Mouse (Mus musculus) erythroblast, embryonic 14.5 days (primary cell): Measurements from ENCODE around the gene Specc1. TPM values are rescaled to one million over a fixed set of nuclear protein-coding genes. Genes with fewer than 3 reads are reported as not detected.

Experiments
- H3K27me3 ChIP-seq: 2 replicates; pipeline ENCODE4 v1.6.1; 2012; ENCODE audit warnings: inconsistent platforms; ENCODE audit not compliant: control insufficient read depth
- H3K36me3 ChIP-seq: 2 replicates; pipeline ENCODE4 v1.6.1; 2012; ENCODE audit warnings: mild to moderate bottlenecking, inconsistent platforms; ENCODE audit not compliant: control insufficient read depth
- H3K4me1 ChIP-seq: 2 replicates; pipeline ENCODE4 v1.6.1; 2012; ENCODE audit warnings: inconsistent platforms; ENCODE audit not compliant: control insufficient read depth
- H3K4me3 ChIP-seq: replicated peaks from 2 replicates; pipeline ENCODE3; 2012; ENCODE audit warnings: moderate library complexity, mild to moderate bottlenecking, inconsistent platforms
- H3K9me3 ChIP-seq: 2 replicates; pipeline ENCODE4 v1.6.1; 2012; ENCODE audit warnings: low read length, inconsistent platforms, mixed read lengths; ENCODE audit not compliant: control insufficient read depth
- GATA1 ChIP-seq: IDR thresholded peaks from 2 replicates; pipeline ENCODE4 v1.6.1; 2012; ENCODE audit warnings: low read length, inconsistent platforms, mixed read lengths
- TAL1 ChIP-seq: IDR thresholded peaks from 3 replicates; pipeline ENCODE4 v1.6.1; 2012; ENCODE audit warnings: low read length, inconsistent platforms, mixed read lengths
- polyA plus RNA-seq: library from polyadenylated mRNA; stranded (reverse); fragments of >175 nt; gene quantifications from 2 replicates; pipeline ENCODE4 v1.2.3, GENCODE M21; 2012

Specc1 gene
- polyA plus RNA-seq, 1 experiment = 15.5 TPM

DNA sequence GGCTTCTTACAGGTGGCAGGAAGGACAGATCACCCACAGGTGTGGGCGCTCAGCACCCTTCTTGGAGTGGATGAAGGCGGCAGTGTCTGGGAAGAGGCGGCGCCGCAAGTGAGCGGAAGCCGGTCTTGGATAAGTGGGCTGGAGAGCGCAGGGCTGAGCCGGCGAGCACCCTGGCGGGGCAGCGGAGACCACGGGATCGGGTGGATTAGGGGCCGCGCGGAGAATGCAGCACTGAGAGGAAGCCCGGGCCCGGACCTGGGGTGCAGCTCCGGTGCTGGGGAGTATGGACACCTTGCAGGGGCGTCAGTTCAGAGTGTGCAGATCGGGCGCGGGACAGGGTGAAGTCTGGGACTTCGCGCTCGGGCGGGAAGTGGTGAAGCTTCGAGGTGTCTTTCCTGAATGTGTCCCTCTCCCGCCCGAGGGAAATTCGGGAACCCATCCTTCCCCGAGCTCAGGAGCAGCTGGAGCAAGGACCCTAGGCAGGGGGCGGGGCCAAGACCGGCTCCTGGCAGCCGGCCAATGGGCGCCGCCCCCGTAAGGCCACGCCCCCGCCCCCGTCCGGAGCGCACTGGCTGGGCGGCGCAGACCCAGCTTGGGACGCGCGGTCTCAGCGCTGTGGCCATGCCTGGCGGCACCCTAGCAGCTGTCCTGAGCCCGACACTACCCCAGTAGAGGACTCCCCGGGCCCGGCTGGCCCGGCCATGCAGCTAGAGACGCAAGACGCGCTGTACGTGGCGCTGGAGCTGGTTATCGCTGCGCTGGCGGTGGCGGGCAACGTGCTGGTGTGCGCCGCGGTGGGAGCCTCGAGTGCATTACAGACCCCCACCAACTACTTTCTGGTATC, 292.1 kb downstream of the Specc1 start, which contains the start of gene Adora2b:
Gene Adora2b, plus strand, starts transcription at position 584 of the 844 bp plus-strand sequence.
- TF ChIP-seq TAL1 = no peak
- peaks cover 70% of the 10 kb centered on the region for H3K27me3 ChIP-seq
- peak within 1 kb of the TSS; percentile 61 for H3K4me3 ChIP-seq
- H3K36me3 ChIP-seq = no peaks in the 10 kb centered on the region
- peaks cover 10% of the 10 kb centered on the region for H3K9me3 ChIP-seq
- H3K4me1 ChIP-seq = peaks cover 17% of the 10 kb centered on the region

DNA sequence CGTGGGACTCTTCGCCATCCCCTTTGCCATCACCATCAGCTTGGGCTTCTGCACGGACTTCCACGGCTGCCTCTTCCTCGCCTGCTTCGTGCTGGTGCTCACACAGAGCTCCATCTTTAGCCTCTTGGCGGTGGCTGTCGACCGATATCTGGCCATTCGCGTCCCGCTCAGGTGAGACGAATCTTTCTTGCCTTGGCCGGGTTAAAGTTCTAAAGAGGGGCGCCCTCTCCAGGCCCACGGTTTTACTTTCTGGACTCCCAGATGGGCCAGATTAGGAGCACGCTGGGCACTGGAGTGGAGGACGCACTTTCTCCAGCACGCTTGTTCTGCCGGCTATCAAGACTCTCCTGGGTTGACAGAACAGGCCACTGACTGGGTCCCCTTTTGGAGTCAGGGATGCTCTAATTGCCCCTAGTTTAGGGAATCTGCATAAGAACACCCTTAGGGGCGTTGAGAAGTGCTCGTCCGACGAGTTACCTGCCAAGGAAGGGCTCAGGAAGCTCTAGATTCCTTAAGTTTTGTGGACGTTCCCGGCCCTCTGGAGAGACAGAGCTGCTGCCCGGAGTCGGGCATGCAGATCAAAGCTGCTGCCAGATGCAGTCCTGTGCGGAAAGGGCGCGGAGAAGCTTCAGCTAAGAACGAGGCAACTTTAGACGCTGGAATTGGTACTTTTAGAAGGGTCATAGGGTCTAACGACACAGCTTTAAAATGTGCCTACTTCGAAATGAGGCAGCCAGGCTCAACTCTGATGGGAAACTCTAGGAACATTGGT, 292.9 kb downstream of the Specc1 start:
- Histone ChIP-seq H3K4me1 (peaks cover 17% of the 10 kb centered on the region), H3K36me3 (no peaks in the 10 kb centered on the region)

DNA sequence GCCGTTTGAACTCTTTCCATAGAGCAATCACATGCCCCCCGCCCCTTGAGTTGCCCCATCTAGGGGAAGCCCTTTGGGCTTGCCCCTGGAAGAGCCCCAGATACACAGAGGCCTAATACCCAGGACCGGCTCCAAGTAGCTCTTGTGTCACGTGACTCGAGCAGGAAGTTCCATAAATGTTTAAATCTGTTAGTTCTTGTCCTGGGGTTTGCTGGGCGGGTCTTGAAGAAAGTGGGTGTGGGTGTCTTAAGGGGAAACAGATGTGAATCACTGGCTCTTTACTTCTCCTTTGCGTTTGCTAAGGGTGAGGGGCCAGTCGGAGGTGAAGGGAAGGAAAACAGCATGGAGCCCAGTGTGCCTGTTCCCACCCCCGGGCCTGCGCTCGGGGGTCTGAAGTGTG, 294.5 kb downstream of the Specc1 start:
- Histone ChIP-seq H3K36me3 (no peaks in the 10 kb centered on the region), H3K27me3 (peaks cover 66% of the 10 kb centered on the region), H3K9me3 (peaks cover 4% of the 10 kb centered on the region; the same call in 1 of the 2 replicates), H3K4me1 (peaks cover 17% of the 10 kb centered on the region), H3K4me3 (no peak overlapping the region)
- TF ChIP-seq TAL1 (no peak), GATA1 (no peak)

More for the DNA sequence above, 292.9 kb downstream of the Specc1 start:
- peaks cover 70% of the 10 kb centered on the region for H3K27me3 ChIP-seq
- H3K4me3 ChIP-seq = peak overlapping the region; percentile 61
- peaks cover 10% of the 10 kb centered on the region for H3K9me3 ChIP-seq
- TF ChIP-seq GATA1 = no peak
- no peak for TF ChIP-seq TAL1

DNA sequence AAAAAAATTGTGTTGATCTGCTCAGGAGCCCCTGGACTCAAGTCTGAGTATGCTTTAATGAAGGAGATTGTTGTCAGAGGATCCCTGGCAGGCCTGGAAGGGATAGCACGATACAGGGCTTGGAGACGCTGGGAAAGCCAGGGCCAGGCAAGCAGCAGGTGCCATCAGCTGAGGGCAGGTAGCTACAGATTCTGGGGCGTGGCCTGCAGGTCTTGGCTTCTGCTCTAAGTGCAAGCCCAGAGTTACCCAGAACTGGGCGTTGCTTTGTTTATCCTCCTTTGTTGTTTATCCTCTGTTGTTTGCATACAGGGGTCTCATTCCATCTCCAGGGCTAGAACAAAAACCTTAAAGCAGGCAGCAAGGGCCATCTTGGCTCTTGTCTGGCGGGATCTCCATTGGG, 296.8 kb downstream of the Specc1 start:
- H3K4me3 ChIP-seq = no peak overlapping the region
- H3K36me3 ChIP-seq = no peaks in the 10 kb centered on the region
- TF ChIP-seq TAL1 (no peak), GATA1 (no peak)
- peaks cover 49% of the 10 kb centered on the region for H3K27me3 ChIP-seq
- no peaks in the 10 kb centered on the region; the same call in 1 of the 2 replicates for H3K9me3 ChIP-seq
- H3K4me1 ChIP-seq = peaks cover 14% of the 10 kb centered on the region

DNA sequence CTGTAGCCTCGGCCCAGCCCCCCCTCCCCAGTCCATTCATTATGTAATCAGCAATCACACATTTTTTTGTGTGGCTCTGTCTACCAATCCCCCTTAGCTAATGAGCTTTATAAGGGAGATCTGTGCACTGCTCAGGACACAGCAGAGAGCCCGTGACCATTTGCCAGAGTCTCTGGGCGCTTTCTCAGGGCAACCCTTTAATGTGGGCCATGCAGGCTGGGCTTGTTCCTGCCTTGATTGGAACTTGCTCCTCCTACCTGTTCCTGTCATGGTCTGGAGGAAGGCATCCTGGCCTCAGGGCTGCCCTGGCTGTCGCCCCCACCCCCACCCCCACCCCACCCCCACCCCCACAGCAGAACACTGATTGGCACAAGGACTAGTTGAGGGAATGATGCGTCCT, 302.7 kb downstream of the Specc1 start:
- H3K4me3 ChIP-seq = no peak overlapping the region
- H3K27me3 ChIP-seq = peaks cover 12% of the 10 kb centered on the region
- TF ChIP-seq TAL1 = no peak
- no peak for TF ChIP-seq GATA1
- no peaks in the 10 kb centered on the region for H3K4me1 ChIP-seq
- no peaks in the 10 kb centered on the region for H3K9me3 ChIP-seq
- H3K36me3 ChIP-seq = no peaks in the 10 kb centered on the region

DNA sequence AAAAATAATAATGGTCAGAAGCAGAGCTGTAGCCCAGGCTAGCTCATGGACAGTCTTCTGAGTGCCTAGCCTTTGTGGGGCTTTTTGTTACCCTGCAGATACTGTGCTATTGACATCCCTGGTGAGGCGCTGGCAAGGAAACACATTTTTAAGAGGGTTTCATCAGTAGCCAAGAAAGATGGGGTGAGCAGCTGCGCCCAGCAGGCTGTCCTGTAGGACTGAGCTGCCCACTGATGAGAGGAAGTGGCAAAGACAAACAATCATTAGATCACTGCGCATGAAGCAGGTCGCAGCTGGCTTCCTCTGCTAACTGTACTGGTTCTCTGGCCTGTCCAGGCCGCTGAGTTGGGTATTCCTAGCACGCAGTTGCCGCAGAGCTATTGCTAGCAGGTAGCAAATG, 307.0 kb downstream of the Specc1 start:
- no peaks in the 10 kb centered on the region for H3K9me3 ChIP-seq
- H3K4me3 ChIP-seq = no peak overlapping the region
- H3K36me3 ChIP-seq = no peaks in the 10 kb centered on the region; the same call in none of the 2 replicates
- no peak for TF ChIP-seq TAL1
- TF ChIP-seq GATA1 = no peak
- H3K27me3 ChIP-seq = peaks cover 12% of the 10 kb centered on the region
- H3K4me1 ChIP-seq = no peaks in the 10 kb centered on the region

DNA sequence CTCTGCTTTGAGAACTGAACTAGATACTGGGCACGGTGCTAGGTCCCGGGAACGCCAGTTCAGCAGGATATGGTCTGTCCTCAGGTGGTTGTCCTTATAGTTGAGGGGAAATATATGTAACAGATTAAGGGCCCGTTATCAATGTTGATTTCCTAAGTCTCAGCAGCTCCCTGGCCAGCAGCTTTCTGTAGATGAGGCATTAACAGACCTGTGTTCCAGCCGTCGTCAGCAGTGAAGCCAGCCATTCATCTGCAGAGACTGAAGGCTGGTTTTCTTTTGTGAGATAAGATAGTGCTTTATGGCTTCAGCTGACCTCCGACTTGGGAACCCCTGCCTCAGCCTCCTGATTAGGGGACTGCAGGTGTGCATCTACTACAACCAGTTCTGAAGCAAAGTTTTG, 307.5 kb downstream of the Specc1 start:
- Histone ChIP-seq H3K9me3 (no peaks in the 10 kb centered on the region), H3K4me1 (no peaks in the 10 kb centered on the region), H3K36me3 (no peaks in the 10 kb centered on the region; the same call in none of the 2 replicates), H3K4me3 (no peak overlapping the region), H3K27me3 (peaks cover 12% of the 10 kb centered on the region)
- no peak for TF ChIP-seq TAL1
- no peak for TF ChIP-seq GATA1

DNA sequence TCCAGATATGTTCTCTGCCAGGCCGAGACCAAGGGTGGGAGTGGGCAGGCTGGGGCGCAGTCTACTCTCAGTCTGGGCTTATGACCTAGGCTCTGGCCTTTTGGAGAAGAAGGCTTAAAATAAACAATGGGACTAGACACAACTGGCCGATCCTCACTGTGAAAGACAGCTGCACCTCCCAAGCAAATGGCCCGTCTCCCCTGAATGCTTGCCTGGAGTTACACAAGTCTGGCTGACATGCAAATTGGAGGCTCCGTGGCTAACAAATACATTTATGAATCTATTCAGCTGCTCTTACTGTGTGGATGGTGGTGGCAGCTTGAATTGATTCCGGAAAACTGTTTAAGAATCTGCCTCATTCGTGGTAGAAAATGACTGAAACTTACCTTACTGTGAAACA, 309.1 kb downstream of the Specc1 start:
- Histone ChIP-seq H3K4me1 (no peaks in the 10 kb centered on the region), H3K36me3 (no peaks in the 10 kb centered on the region; the same call in none of the 2 replicates), H3K27me3 (peaks cover 5% of the 10 kb centered on the region), H3K4me3 (no peak overlapping the region), H3K9me3 (no peaks in the 10 kb centered on the region)
- TF ChIP-seq GATA1 = no peak
- no peak for TF ChIP-seq TAL1
